Mouse (Mus musculus): Measurements from ENCODE around the gene Klhl34. TPM values are rescaled to one million over a fixed set of nuclear protein-coding genes. Genes with fewer than 3 reads are reported as not detected.

Klhl34 gene
- polyA plus RNA-seq (2015; fragmentation: Nextera tagmentation; extraction: Ambion mirVana), result 1.2 and 1.8 TPM in 2 replicates

GRCm38 (mm10) chrX:157818207-157818920 lies at the start of gene Klhl34:
Klhl34 (plus strand) TSS chrX:157818435.

Other genes starting within 250 kb of the Klhl34 start
- 1.5 and 2.2 TPM in 2 replicates for gene Yy2, start 249.4 kb upstream of the Klhl34 start, polyA plus RNA-seq (2015; fragmentation: Nextera tagmentation; extraction: Ambion mirVana)
- 9.3 and 10.5 TPM in 2 replicates for gene Mbtps2, start 219.7 kb upstream of the Klhl34 start, polyA plus RNA-seq (2015; fragmentation: Nextera tagmentation; extraction: Ambion mirVana)
- gene Smpx, start 119.5 kb upstream of the Klhl34 start, polyA plus RNA-seq (2015; fragmentation: Nextera tagmentation; extraction: Ambion mirVana), result 982 and 1,043 TPM in 2 replicates
- gene Cnksr2, start 224.9 kb downstream of the Klhl34 start, polyA plus RNA-seq (2015; fragmentation: Nextera tagmentation; extraction: Ambion mirVana), result 0.17 and 0.26 TPM in 2 replicates

Data from skeletal muscle tissue, postnatal 0 days (tissue).